Mouse (Mus musculus): ENCODE measurements around the gene Moap1. TPM values are rescaled to one million over a fixed set of nuclear protein-coding genes. Genes with fewer than 3 reads are reported as not detected.

Moap1 gene
- polyA plus RNA-seq, 1 experiment from 2014 or later = 17.8 TPM

GRCm38 (mm10) chr12:102705906-102706640 is 37.4 kb downstream of the Moap1 start:
- Histone ChIP-seq H3K4me1 (ENCODE audit: control insufficient read depth, insufficient read depth, low read length) (peaks cover 20% of the 10 kb centered on the region), H3K27me3 (replicated peaks; ENCODE audit: control insufficient read depth, insufficient read depth, low read length) (no peaks in the 10 kb centered on the region), H3K36me3 (ENCODE audit: control insufficient read depth, insufficient read depth, low read length) (no peaks in the 10 kb centered on the region), H3K27ac (replicated peaks; ENCODE audit: low read depth, low read length) (no peak overlapping the region), H3K4me3 (ENCODE audit: low read depth, low read length) (peak overlapping the region; percentile 75), H3K9ac (ENCODE audit: low read depth, low read length) (no peak overlapping the region), H3K4me2 (ENCODE audit: low read depth, low read length) (peak overlapping the region; percentile 94; the same call in 1 of the 2 replicates), H3K9me3 (ENCODE audit: control insufficient read depth, low read length) (no peaks in the 10 kb centered on the region)
- DNase-seq (ENCODE audit: low spot score) (no peak), ATAC-seq (ENCODE audit: low read depth) (no peak)
- WGBS = 76% methylated on average over 6 of the region's 6 CpGs

- ATAC-seq (ENCODE audit: low read depth) (peak; percentile 78), DNase-seq (ENCODE audit: low spot score) (peak; percentile 89)
- Histone ChIP-seq H3K27me3 (replicated peaks; ENCODE audit: control insufficient read depth, insufficient read depth, low read length) (no peaks in the 10 kb centered on the region), H3K4me1 (ENCODE audit: control insufficient read depth, insufficient read depth, low read length) (peaks cover 24% of the 10 kb centered on the region), H3K9me3 (ENCODE audit: control insufficient read depth, low read length) (no peaks in the 10 kb centered on the region), H3K27ac (replicated peaks; ENCODE audit: low read depth, low read length) (peak overlapping the region; percentile 88), H3K9ac (ENCODE audit: low read depth, low read length) (peak overlapping the region; percentile 81), H3K36me3 (ENCODE audit: control insufficient read depth, insufficient read depth, low read length) (no peaks in the 10 kb centered on the region), H3K4me2 (ENCODE audit: low read depth, low read length) (peak overlapping the region; percentile 94), H3K4me3 (ENCODE audit: low read depth, low read length) (peak overlapping the region; percentile 75)
- 4% methylated on average over 21 of the region's 45 CpGs for WGBS
Observed at GRCm38 (mm10) chr12:102705216-102705871, 38.1 kb downstream of the Moap1 start.

- Histone ChIP-seq H3K4me1 (ENCODE audit: control insufficient read depth, insufficient read depth, low read length) (peaks cover 28% of the 10 kb centered on the region), H3K4me2 (ENCODE audit: low read depth, low read length) (peak within 1 kb of the TSS; percentile 94), H3K36me3 (ENCODE audit: control insufficient read depth, insufficient read depth, low read length) (no peaks in the 10 kb centered on the region)
Observed at GRCm38 (mm10) chr12:102704457-102705198, 38.8 kb downstream of the Moap1 start, which contains the start of gene Itpk1. Gene Itpk1 (minus strand): TSS chr12:102704930.

GRCm38 (mm10) chr12:102703921-102704408 is 39.5 kb downstream of the Moap1 start:
- H3K4me2 ChIP-seq (ENCODE audit: low read depth, low read length) = peak overlapping the region; percentile 94
- no peak for DNase-seq (ENCODE audit: low spot score)
- ATAC-seq (ENCODE audit: low read depth) = no peak
- H3K4me3 ChIP-seq (ENCODE audit: low read depth, low read length) = peak overlapping the region; percentile 75
- no peaks in the 10 kb centered on the region for H3K9me3 ChIP-seq (ENCODE audit: control insufficient read depth, low read length)
- no peaks in the 10 kb centered on the region for H3K27me3 ChIP-seq (replicated peaks; ENCODE audit: control insufficient read depth, insufficient read depth, low read length)
- WGBS = 5% methylated on average over 17 of the region's 17 CpGs
- peak overlapping the region; percentile 81 for H3K9ac ChIP-seq (ENCODE audit: low read depth, low read length)
- no peak overlapping the region for H3K27ac ChIP-seq (replicated peaks; ENCODE audit: low read depth, low read length)
- H3K36me3 ChIP-seq (ENCODE audit: control insufficient read depth, insufficient read depth, low read length) = no peaks in the 10 kb centered on the region
- peaks cover 28% of the 10 kb centered on the region for H3K4me1 ChIP-seq (ENCODE audit: control insufficient read depth, insufficient read depth, low read length)

More at GRCm38 (mm10) chr12:102704457-102705198, 38.8 kb downstream of the Moap1 start, which contains the start of gene Itpk1:
- ATAC-seq (ENCODE audit: low read depth) (peak; percentile 93), DNase-seq (ENCODE audit: low spot score) (peak; percentile 69)
- Histone ChIP-seq H3K9ac (ENCODE audit: low read depth, low read length) (peak within 1 kb of the TSS; percentile 81), H3K9me3 (ENCODE audit: control insufficient read depth, low read length) (no peaks in the 10 kb centered on the region), H3K4me3 (ENCODE audit: low read depth, low read length) (peak within 1 kb of the TSS; percentile 75), H3K27ac (replicated peaks; ENCODE audit: low read depth, low read length) (peak within 1 kb of the TSS; percentile 88), H3K27me3 (replicated peaks; ENCODE audit: control insufficient read depth, insufficient read depth, low read length) (no peaks in the 10 kb centered on the region)
- WGBS = 0% methylated on average over 15 of the region's 105 CpGs

GRCm38 (mm10) chr12:102703441-102703840 is 40.0 kb downstream of the Moap1 start:
- Histone ChIP-seq H3K4me2 (ENCODE audit: low read depth, low read length) (peak overlapping the region; percentile 94), H3K9me3 (ENCODE audit: control insufficient read depth, low read length) (no peaks in the 10 kb centered on the region), H3K9ac (ENCODE audit: low read depth, low read length) (peak overlapping the region; percentile 81; the same call in 1 of the 2 replicates), H3K4me1 (ENCODE audit: control insufficient read depth, insufficient read depth, low read length) (peaks cover 29% of the 10 kb centered on the region), H3K4me3 (ENCODE audit: low read depth, low read length) (peak overlapping the region; percentile 75), H3K27ac (replicated peaks; ENCODE audit: low read depth, low read length) (peak overlapping the region; percentile 44), H3K36me3 (ENCODE audit: control insufficient read depth, insufficient read depth, low read length) (no peaks in the 10 kb centered on the region), H3K27me3 (replicated peaks; ENCODE audit: control insufficient read depth, insufficient read depth, low read length) (no peaks in the 10 kb centered on the region)
- DNase-seq (ENCODE audit: low spot score) (no peak), ATAC-seq (ENCODE audit: low read depth) (no peak)
- 39% methylated on average over 6 of the region's 6 CpGs for WGBS

GRCm38 (mm10) chr12:102703111-102703412 is 40.4 kb downstream of the Moap1 start:
- Histone ChIP-seq H3K27ac (replicated peaks; ENCODE audit: low read depth, low read length) (peak overlapping the region; percentile 31), H3K27me3 (replicated peaks; ENCODE audit: control insufficient read depth, insufficient read depth, low read length) (no peaks in the 10 kb centered on the region), H3K4me2 (ENCODE audit: low read depth, low read length) (peak overlapping the region; percentile 94), H3K9me3 (ENCODE audit: control insufficient read depth, low read length) (no peaks in the 10 kb centered on the region), H3K4me1 (ENCODE audit: control insufficient read depth, insufficient read depth, low read length) (peaks cover 33% of the 10 kb centered on the region), H3K36me3 (ENCODE audit: control insufficient read depth, insufficient read depth, low read length) (no peaks in the 10 kb centered on the region), H3K9ac (ENCODE audit: low read depth, low read length) (no peak overlapping the region; the same call in 1 of the 2 replicates), H3K4me3 (ENCODE audit: low read depth, low read length) (peak overlapping the region; percentile 75)
- DNase-seq (ENCODE audit: low spot score) = peak; percentile 60
- 6% methylated on average over 4 of the region's 4 CpGs for whole genome bisulfite sequencing
- no peak for ATAC-seq (ENCODE audit: low read depth)

- no peak for ATAC-seq (ENCODE audit: low read depth)
- WGBS = 5% methylated on average over 15 of the region's 15 CpGs
Observed at GRCm38 (mm10) chr12:102702356-102703110, 40.9 kb downstream of the Moap1 start.

More at GRCm38 (mm10) chr12:102702356-102703110, 40.9 kb downstream of the Moap1 start:
- Histone ChIP-seq H3K27me3 (replicated peaks; ENCODE audit: control insufficient read depth, insufficient read depth, low read length) (no peaks in the 10 kb centered on the region), H3K9ac (ENCODE audit: low read depth, low read length) (no peak overlapping the region), H3K4me2 (ENCODE audit: low read depth, low read length) (peak overlapping the region; percentile 94), H3K36me3 (ENCODE audit: control insufficient read depth, insufficient read depth, low read length) (no peaks in the 10 kb centered on the region), H3K4me3 (ENCODE audit: low read depth, low read length) (peak overlapping the region; percentile 75), H3K27ac (replicated peaks; ENCODE audit: low read depth, low read length) (peak overlapping the region; percentile 31), H3K4me1 (ENCODE audit: control insufficient read depth, insufficient read depth, low read length) (peaks cover 36% of the 10 kb centered on the region), H3K9me3 (ENCODE audit: control insufficient read depth, low read length) (no peaks in the 10 kb centered on the region)
- DNase-seq (ENCODE audit: low spot score) = peak; percentile 93

All from embryonic facial prominence, embryonic 14.5 days (tissue).